25 mouse cellular contexts compared by ENCODE assay signal in genomic region chr11:111377165-111377564, GRCm38 (mm10).
A peak's percentile ranks its signal among the peaks of the same experiment; 100 is the strongest.
DNase-seq lines count a peak whose midpoint lies in the region; ATAC-seq and TF ChIP-seq lines count a peak whose summit lies in the region.
"Had no signal": no experiment of that assay in that cellular context is flagged by ENCODE, and none has a peak within 500 bp of the region (broad histone marks: within the 10 kb centered on the region; RNA-seq: fewer than 3 reads in every experiment).

No protein-coding gene starts in this region.

- H3K27ac ChIP-seq in embryonic facial prominence, embryonic 14.5 days (replicated peaks; ENCODE audit: low read depth, low read length): no peak overlapping the region
- H3K27ac ChIP-seq in embryonic facial prominence, embryonic 10.5 days (replicated peaks): no peak overlapping the region
- no peak overlapping the region for H3K27ac ChIP-seq in hindbrain, embryonic 14.5 days
- H3K27ac ChIP-seq in hindbrain, embryonic 16.5 days (ENCODE audit: low read depth, low read length): no peak overlapping the region
- H3K27ac ChIP-seq in lung, embryonic 14.5 days (ENCODE audit: low read depth): no peak overlapping the region
- H3K27ac ChIP-seq: forebrain, embryonic 10.5 days; hindbrain, embryonic 10.5 days; liver, embryonic 14.5 days; neural tube, embryonic 13.5 days; stomach, postnatal 0 days had no signal

- peak; percentile 77 for DNase-seq in embryonic facial prominence, embryonic 14.5 days (ENCODE audit: low spot score)
- no peak for DNase-seq in embryonic facial prominence, embryonic 10.5 days (ENCODE audit: low spot score)
- DNase-seq in hindbrain, embryonic 14.5 days (ENCODE audit: low spot score): peak; percentile 22
- peak; percentile 77 for DNase-seq in lung, embryonic 14.5 days
- no peak for DNase-seq in lung, adult 2 months
- peak; percentile 18 for DNase-seq in brain, embryonic 18.5 days (ENCODE audit: low read depth, low spot score)
- no peak for DNase-seq in gastrocnemius, postnatal 10 days
- DNase-seq: cerebellum, adult 2 months; kidney, adult 18-20 months; kidney, postnatal 4 days; layer of hippocampus, postnatal 36 days; liver; right cerebral cortex, postnatal 4 days; thymus, adult 18-20 months; thymus, postnatal 25 days had no signal

- no peak for TF ChIP-seq CTCF in lung, embryonic 14.5 days (IDR thresholded peaks at IDR 0.05; ENCODE audit: low read depth)
- no peak for TF ChIP-seq CTCF in lung, adult 2 months (IDR thresholded peaks at IDR 0.05; ENCODE audit: insufficient read depth, low read length)

- H3K36me3 ChIP-seq in embryonic facial prominence, embryonic 14.5 days (ENCODE audit: control insufficient read depth, insufficient read depth, low read length): no peaks in the 10 kb centered on the region
- H3K36me3 ChIP-seq in embryonic facial prominence, embryonic 10.5 days (replicated peaks): no peaks in the 10 kb centered on the region
- no peaks in the 10 kb centered on the region for H3K36me3 ChIP-seq in hindbrain, embryonic 14.5 days (replicated peaks; ENCODE audit: control insufficient read depth, insufficient read depth)
- H3K36me3 ChIP-seq in hindbrain, embryonic 16.5 days (ENCODE audit: control insufficient read depth, insufficient read depth, low read length): no peaks in the 10 kb centered on the region
- no peaks in the 10 kb centered on the region for H3K36me3 ChIP-seq in lung, embryonic 14.5 days (ENCODE audit: insufficient read depth)
- H3K36me3 ChIP-seq: forebrain, embryonic 10.5 days; hindbrain, embryonic 10.5 days; neural tube, embryonic 13.5 days had no signal

- no peak overlapping the region for H3K4me3 ChIP-seq in embryonic facial prominence, embryonic 14.5 days (ENCODE audit: low read depth, low read length)
- H3K4me3 ChIP-seq in embryonic facial prominence, embryonic 10.5 days: no peak overlapping the region
- H3K4me3 ChIP-seq in hindbrain, embryonic 14.5 days (replicated peaks; ENCODE audit: low read length): no peak overlapping the region
- no peak overlapping the region for H3K4me3 ChIP-seq in hindbrain, embryonic 16.5 days (ENCODE audit: low read length)
- H3K4me3 ChIP-seq in lung, embryonic 14.5 days (ENCODE audit: low read depth, low read length): no peak overlapping the region
- H3K4me3 ChIP-seq in lung, adult 2 months (replicated peaks; ENCODE audit: extremely low read depth, low read depth, low read length): no peak overlapping the region
- H3K4me3 ChIP-seq: forebrain, embryonic 10.5 days; hindbrain, embryonic 10.5 days; neural tube, embryonic 13.5 days had no signal

- no peak overlapping the region for H3K4me2 ChIP-seq in embryonic facial prominence, embryonic 14.5 days (ENCODE audit: low read depth, low read length)
- no peak overlapping the region for H3K4me2 ChIP-seq in hindbrain, embryonic 14.5 days (replicated peaks)
- no peak overlapping the region for H3K4me2 ChIP-seq in hindbrain, embryonic 16.5 days (ENCODE audit: low read length)
- no peak overlapping the region for H3K4me2 ChIP-seq in lung, embryonic 14.5 days
- H3K4me2 ChIP-seq: midbrain, embryonic 11.5 days; neural tube, embryonic 13.5 days had no signal

- 68% methylated on average over 4 of the region's 4 CpGs for whole genome bisulfite sequencing in embryonic facial prominence, embryonic 14.5 days
- 90% methylated on average over 4 of the region's 4 CpGs for WGBS in embryonic facial prominence, embryonic 10.5 days
- WGBS in hindbrain, embryonic 14.5 days: 79% methylated on average over 4 of the region's 4 CpGs
- 78% methylated on average over 4 of the region's 4 CpGs for WGBS in hindbrain, embryonic 16.5 days
- WGBS in lung, embryonic 14.5 days: 41% methylated on average over 4 of the region's 4 CpGs
- WGBS in lung, adult 2 months: 55% methylated on average over 4 of the region's 4 CpGs

- H3K27me3 ChIP-seq in embryonic facial prominence, embryonic 14.5 days (replicated peaks; ENCODE audit: control insufficient read depth, insufficient read depth, low read length): no peaks in the 10 kb centered on the region
- H3K27me3 ChIP-seq in embryonic facial prominence, embryonic 10.5 days (replicated peaks; ENCODE audit: low read depth, poor library complexity, severe bottlenecking): no peaks in the 10 kb centered on the region
- no peaks in the 10 kb centered on the region for H3K27me3 ChIP-seq in hindbrain, embryonic 14.5 days (ENCODE audit: control insufficient read depth, insufficient read depth, low read length)
- H3K27me3 ChIP-seq in hindbrain, embryonic 16.5 days (replicated peaks; ENCODE audit: control insufficient read depth, insufficient read depth, low read length): no peaks in the 10 kb centered on the region
- no peaks in the 10 kb centered on the region for H3K27me3 ChIP-seq in lung, embryonic 14.5 days (ENCODE audit: insufficient read depth, low read length)
- H3K27me3 ChIP-seq: CH12.LX; neural tube, embryonic 13.5 days had no signal

- H3K9me3 ChIP-seq in embryonic facial prominence, embryonic 14.5 days (ENCODE audit: control insufficient read depth, low read length): no peaks in the 10 kb centered on the region
- H3K9me3 ChIP-seq in embryonic facial prominence, embryonic 10.5 days: no peaks in the 10 kb centered on the region
- H3K9me3 ChIP-seq in hindbrain, embryonic 14.5 days (ENCODE audit: control insufficient read depth, low read length): no peaks in the 10 kb centered on the region
- H3K9me3 ChIP-seq in hindbrain, embryonic 16.5 days (ENCODE audit: control insufficient read depth, low read length): no peaks in the 10 kb centered on the region
- no peaks in the 10 kb centered on the region for H3K9me3 ChIP-seq in lung, embryonic 14.5 days (ENCODE audit: low read depth, low read length)
- H3K9me3 ChIP-seq: forebrain, embryonic 10.5 days; hindbrain, embryonic 10.5 days; neural tube, embryonic 13.5 days had no signal

- H3K9ac ChIP-seq in embryonic facial prominence, embryonic 14.5 days (ENCODE audit: low read depth, low read length): no peak overlapping the region
- H3K9ac ChIP-seq in hindbrain, embryonic 14.5 days: no peak overlapping the region
- no peak overlapping the region for H3K9ac ChIP-seq in hindbrain, embryonic 16.5 days (ENCODE audit: low read depth, low read length)
- H3K9ac ChIP-seq in lung, embryonic 14.5 days: no peak overlapping the region
- H3K9ac ChIP-seq: liver, embryonic 14.5 days; neural tube, embryonic 13.5 days had no signal

- no peak for ATAC-seq in embryonic facial prominence, embryonic 14.5 days (ENCODE audit: low read depth)
- ATAC-seq in hindbrain, embryonic 14.5 days (ENCODE audit: low FRiP score): no peak
- no peak for ATAC-seq in hindbrain, embryonic 16.5 days
- peak; percentile 62; the same call in 1 of the 2 replicates for ATAC-seq in lung, embryonic 14.5 days (ENCODE audit: insufficient read depth)
- ATAC-seq: activated CD4-positive, CD25-positive, alpha-beta regulatory T cell, adult 4 months; forebrain, embryonic 16.5 days had no signal

- no peak for TF ChIP-seq POLR2A in lung, adult 2 months (IDR thresholded peaks at IDR 0.05; ENCODE audit: borderline replicate concordance, extremely low read depth, low read depth, low read length)

- H3K4me1 ChIP-seq in embryonic facial prominence, embryonic 14.5 days (ENCODE audit: control insufficient read depth, insufficient read depth, low read length): no peaks in the 10 kb centered on the region
- no peaks in the 10 kb centered on the region for H3K4me1 ChIP-seq in embryonic facial prominence, embryonic 10.5 days
- H3K4me1 ChIP-seq in hindbrain, embryonic 14.5 days (replicated peaks; ENCODE audit: control insufficient read depth, insufficient read depth, low read length): no peaks in the 10 kb centered on the region
- H3K4me1 ChIP-seq in hindbrain, embryonic 16.5 days (ENCODE audit: control insufficient read depth, insufficient read depth, low read depth, low read length): no peaks in the 10 kb centered on the region
- H3K4me1 ChIP-seq in lung, embryonic 14.5 days (ENCODE audit: insufficient read depth): no peaks in the 10 kb centered on the region
- H3K4me1 ChIP-seq in lung, adult 2 months (ENCODE audit: control insufficient read depth, insufficient read depth, low read length): no peaks in the 10 kb centered on the region
- H3K4me1 ChIP-seq: forebrain, embryonic 10.5 days; hindbrain, embryonic 10.5 days; neural tube, embryonic 13.5 days had no signal

Comparison
In these comparisons a context has a peak if more than half of its experiments do, and no peak if none do; other contexts are left out.
1. DNase-seq: peak in embryonic facial prominence, embryonic 14.5 days (single experiment), hindbrain, embryonic 14.5 days (single experiment), lung, embryonic 14.5 days (single experiment) and brain, embryonic 18.5 days (single experiment); none in embryonic facial prominence, embryonic 10.5 days (single experiment), lung, adult 2 months (single experiment) and gastrocnemius, postnatal 10 days (single experiment).